Comparison of ENCODE assay signal across 11 mouse cellular contexts in genomic region chr10:42177771-42178674, GRCm38 (mm10).
A peak's percentile ranks its signal among the peaks of the same experiment; 100 is the strongest.
DNase-seq lines count a peak whose midpoint lies in the region.
"Had no signal": no experiment of that assay in that cellular context is flagged by ENCODE, and none has a peak within 500 bp of the region (broad histone marks: within the 10 kb centered on the region; RNA-seq: fewer than 3 reads in every experiment).

No protein-coding gene starts in this region.

- intact Hi-C loops in gastrocnemius, postnatal 14 days (cut with DNase I; ENCODE audit: low total_unique reads) = no loop called here
- intact Hi-C loops in left cerebral cortex, postnatal 36 days (cut with DNase I) = no loop called here

- DNase-seq in gastrocnemius, postnatal 14 days = peak; percentile 33
- no peak for DNase-seq in gastrocnemius, postnatal 25 days
- DNase-seq in 3T3-L1 (ENCODE audit: low read depth, low spot score) = peak; percentile 37
- DNase-seq in gonadal fat pad, adult 2 months (ENCODE audit: low read depth) = peak; percentile 67
- DNase-seq in lung, postnatal 14 days = peak; percentile 47
- no peak for DNase-seq in left cerebral cortex, postnatal 36 days (ENCODE audit: low spot score in 2 of 2)
- DNase-seq in thymus, postnatal 0 days (ENCODE audit: low spot score) = no peak
- DNase-seq in ovary, adult 18-20 months (ENCODE audit: low spot score) = no peak
- DNase-seq: kidney, postnatal 25 days; layer of hippocampus, postnatal 36 days; spleen, adult 18-20 months had no signal

Comparison
In these comparisons a context has a peak if more than half of its experiments do, and no peak if none do; other contexts are left out.
1. DNase-seq: peak in gastrocnemius, postnatal 14 days (single experiment), 3T3-L1 (single experiment), gonadal fat pad, adult 2 months (single experiment) and lung, postnatal 14 days (single experiment); none in gastrocnemius, postnatal 25 days (single experiment), left cerebral cortex, postnatal 36 days (0 of 2), thymus, postnatal 0 days (single experiment) and ovary, adult 18-20 months (single experiment).